24 mouse cellular contexts compared by ENCODE assay signal in genomic region chr16:31466106-31466505, GRCm38 (mm10).
"Had no signal": no experiment of that assay in that cellular context is flagged by ENCODE, and none has a peak within 500 bp of the region (broad histone marks: within the 10 kb centered on the region; RNA-seq: fewer than 3 reads in every experiment).

No protein-coding gene starts in this region.

- H3K9me3 ChIP-seq: limb, embryonic 10.5 days; limb, embryonic 12.5 days; limb, embryonic 13.5 days; limb, embryonic 15.5 days; liver, embryonic 12.5 days; liver, embryonic 15.5 days; lung, embryonic 15.5 days; midbrain, embryonic 10.5 days; midbrain, embryonic 12.5 days; midbrain, embryonic 13.5 days; midbrain, embryonic 15.5 days; neural tube, embryonic 12.5 days had no signal

- H3K36me3 ChIP-seq: limb, embryonic 10.5 days; limb, embryonic 12.5 days; limb, embryonic 13.5 days; limb, embryonic 15.5 days; liver, embryonic 12.5 days; liver, embryonic 13.5 days; liver, embryonic 15.5 days; lung, embryonic 15.5 days; midbrain, embryonic 10.5 days; midbrain, embryonic 12.5 days; midbrain, embryonic 13.5 days; midbrain, embryonic 15.5 days; neural tube, embryonic 12.5 days had no signal

- ATAC-seq: midbrain, embryonic 13.5 days; midbrain, embryonic 15.5 days; midbrain, embryonic 16.5 days had no signal

- H3K4me1 ChIP-seq: limb, embryonic 12.5 days; limb, embryonic 13.5 days; midbrain, embryonic 12.5 days; midbrain, embryonic 13.5 days; midbrain, embryonic 15.5 days; neural tube, embryonic 12.5 days had no signal

- H3K9ac ChIP-seq: limb, embryonic 12.5 days; limb, embryonic 13.5 days; limb, embryonic 15.5 days; liver, embryonic 12.5 days; liver, embryonic 13.5 days; liver, embryonic 14.5 days; liver, embryonic 15.5 days; liver, postnatal 0 days; lung, embryonic 14.5 days; lung, embryonic 15.5 days; midbrain, embryonic 12.5 days; midbrain, embryonic 13.5 days; midbrain, embryonic 15.5 days; neural tube, embryonic 12.5 days had no signal

- H3K4me3 ChIP-seq: limb, embryonic 10.5 days; limb, embryonic 12.5 days; limb, embryonic 13.5 days; limb, embryonic 15.5 days; liver, embryonic 12.5 days; liver, embryonic 13.5 days; liver, embryonic 15.5 days; lung, embryonic 15.5 days; megakaryocyte, embryonic 14.5 days; midbrain, embryonic 10.5 days; midbrain, embryonic 12.5 days; midbrain, embryonic 13.5 days; midbrain, embryonic 15.5 days; myocyte; neural tube, embryonic 12.5 days had no signal

- DNase-seq: liver, embryonic 13.5 days; lung, adult 18-20 months; lung, adult 2 months had no signal

- H3K27ac ChIP-seq: limb, embryonic 10.5 days; limb, embryonic 12.5 days; limb, embryonic 13.5 days; limb, embryonic 15.5 days; liver, embryonic 12.5 days; liver, embryonic 13.5 days; liver, embryonic 14.5 days; liver, embryonic 15.5 days; lung, embryonic 15.5 days; macrophage; midbrain, embryonic 10.5 days; midbrain, embryonic 12.5 days; midbrain, embryonic 13.5 days; midbrain, embryonic 15.5 days; neural tube, embryonic 12.5 days had no signal

- H3K27me3 ChIP-seq: limb, embryonic 12.5 days; limb, embryonic 15.5 days; lung, embryonic 15.5 days; midbrain, embryonic 13.5 days; midbrain, embryonic 15.5 days; neural tube, embryonic 12.5 days had no signal

- H3K4me2 ChIP-seq: limb, embryonic 12.5 days; limb, embryonic 13.5 days; limb, embryonic 15.5 days; liver, embryonic 11.5 days; liver, embryonic 12.5 days; liver, embryonic 13.5 days; liver, embryonic 15.5 days; lung, embryonic 14.5 days; lung, embryonic 15.5 days; midbrain, embryonic 11.5 days; midbrain, embryonic 12.5 days; midbrain, embryonic 13.5 days; midbrain, embryonic 15.5 days; neural tube, embryonic 12.5 days had no signal
